Mouse (Mus musculus) gastrocnemius, postnatal 36 days (tissue): Measurements from ENCODE around the gene Nectin3. TPM values are rescaled to one million over a fixed set of nuclear protein-coding genes. Genes with fewer than 3 reads are reported as not detected.

Source experiments
- DNase-seq, 2 experiments: peaks; one replicate each; pipeline ENCODE4 v3.0.0; 2022
- intact Hi-C: fragments of 180-260 bp; cut with DNase I; formaldehyde crosslinking; loops from one replicate; pipeline ENCODE4 v1.15.1; 2025
- long read RNA-seq, 2 experiments: library from polyadenylated mRNA; stranded (forward); transcript quantifications; one replicate each; pipeline ENCODE4 v2.0.0; 2021
- total RNA-seq, 2 experiments: library from RNA; stranded (reverse); gene quantifications; 2 replicates each; pipeline ENCODE4 v1.2.3; 2021

The Nectin3 gene
- 1 to 10 TPM; 2.8 to 4.1 TPM for total RNA-seq
- long read RNA-seq, experiment 1, partial matches to known transcripts: 1 of 6 reads
- long read RNA-seq, experiment 1, other reads (novel, unspliced or antisense): 4 of 6 reads
- long read RNA-seq, experiment 2, partial matches to known transcripts: 0 of 5 reads
- long read RNA-seq, experiment 2, other reads (novel, unspliced or antisense): 1 of 5 reads

DNA sequence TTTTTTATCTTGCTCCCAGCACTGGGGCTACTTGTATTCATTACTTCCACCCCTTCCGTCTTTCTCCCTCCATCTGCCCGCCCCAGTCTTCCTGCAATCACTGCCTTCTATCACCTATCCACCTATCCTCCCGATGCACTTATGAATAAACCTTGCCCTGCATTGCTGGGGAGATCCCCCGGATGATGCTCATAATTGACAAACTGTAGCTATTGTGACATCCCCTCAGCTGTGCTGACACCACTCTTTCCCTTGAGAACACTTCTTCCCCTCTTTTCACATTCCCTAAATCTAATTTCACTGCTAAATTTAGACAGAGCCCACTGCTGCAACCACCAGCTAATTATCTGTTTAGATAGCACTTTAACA lies at the start of gene Nectin3:
Nectin3 (minus strand) TSS at position 105 of the 369 bp plus-strand sequence.
- no peak for DNase-seq
- intact Hi-C loops: no loop called here

DNA sequence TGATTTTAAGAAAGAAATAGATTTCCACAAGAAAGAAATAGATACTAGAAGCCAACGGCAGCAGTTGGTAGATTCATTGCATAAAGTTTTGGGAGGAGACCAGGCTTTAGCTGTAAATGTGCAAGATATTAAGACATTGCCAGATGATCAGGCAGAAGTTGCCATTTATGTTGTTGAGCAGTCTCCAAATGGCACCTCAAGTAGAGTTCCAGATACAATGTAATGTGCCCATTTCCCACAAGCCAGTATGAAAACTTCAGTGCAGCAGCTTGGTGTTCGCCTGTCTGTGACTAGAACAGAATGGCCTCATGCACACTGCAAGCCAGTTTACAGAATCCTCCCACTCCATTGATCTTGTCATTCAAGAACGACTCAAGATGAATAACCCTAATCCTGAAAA lies 39.8 kb upstream of the Nectin3 start:
- intact Hi-C loops: no loop called here

DNA sequence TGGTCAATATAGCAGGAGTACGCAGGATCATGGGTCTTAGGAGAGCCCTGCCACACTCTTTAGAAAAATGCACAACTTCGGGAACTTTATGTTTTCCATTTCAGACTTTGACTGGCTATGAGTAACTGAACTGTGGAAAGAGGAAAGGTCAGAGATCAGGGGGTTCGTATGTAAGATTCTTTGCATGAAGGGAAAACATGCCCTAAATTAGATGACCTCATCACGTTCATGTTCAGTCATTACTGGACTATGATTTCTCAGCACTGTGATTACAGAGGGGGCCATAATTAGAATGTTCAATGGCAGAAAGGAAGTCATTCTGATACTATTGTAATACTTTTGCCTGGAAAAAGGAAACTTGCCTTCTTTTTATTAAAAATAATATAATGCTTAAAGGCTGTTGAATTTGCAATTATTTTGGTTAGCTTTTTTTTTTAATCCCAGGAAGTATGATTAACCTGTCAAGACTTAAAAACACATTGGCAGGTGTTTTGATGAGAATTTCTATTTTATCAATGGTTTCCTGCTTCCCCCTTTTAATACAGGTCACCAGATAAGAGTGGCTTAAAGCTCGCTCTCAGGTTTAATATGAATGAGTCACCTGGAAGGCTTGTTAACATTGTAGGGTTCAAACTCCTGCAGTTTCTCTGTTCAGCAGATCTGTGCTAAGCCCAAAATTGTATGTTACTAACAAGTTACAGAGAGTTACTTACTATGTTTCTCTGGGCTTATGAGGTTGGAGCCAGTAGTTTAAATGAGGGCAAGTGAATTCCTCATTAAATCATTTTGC lies 34.3 kb upstream of the Nectin3 start:
- no peak for DNase-seq
- intact Hi-C loops: no loop called here

More for the DNA sequence above, 39.8 kb upstream of the Nectin3 start:
- no peak for DNase-seq

DNA sequence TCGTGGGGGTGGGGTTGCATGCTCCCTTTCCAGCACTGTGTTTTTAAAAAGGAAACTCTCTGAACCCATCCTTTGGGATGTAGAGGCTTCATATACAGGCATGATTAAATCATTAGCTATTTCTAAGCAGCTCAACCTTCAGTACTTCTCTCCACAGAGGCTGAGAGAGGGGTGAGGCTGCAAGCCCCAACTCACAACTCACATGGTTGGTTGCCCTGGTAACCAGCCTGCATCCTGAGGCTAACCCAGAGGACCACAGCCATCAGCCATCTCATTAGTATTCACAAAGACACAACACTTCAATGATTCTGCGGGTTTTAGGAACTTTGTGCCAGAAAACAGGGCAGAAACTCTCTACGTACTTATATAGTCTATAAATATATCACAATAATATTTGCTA lies 32.7 kb upstream of the Nectin3 start:
- intact Hi-C loops: no loop called here

DNA sequence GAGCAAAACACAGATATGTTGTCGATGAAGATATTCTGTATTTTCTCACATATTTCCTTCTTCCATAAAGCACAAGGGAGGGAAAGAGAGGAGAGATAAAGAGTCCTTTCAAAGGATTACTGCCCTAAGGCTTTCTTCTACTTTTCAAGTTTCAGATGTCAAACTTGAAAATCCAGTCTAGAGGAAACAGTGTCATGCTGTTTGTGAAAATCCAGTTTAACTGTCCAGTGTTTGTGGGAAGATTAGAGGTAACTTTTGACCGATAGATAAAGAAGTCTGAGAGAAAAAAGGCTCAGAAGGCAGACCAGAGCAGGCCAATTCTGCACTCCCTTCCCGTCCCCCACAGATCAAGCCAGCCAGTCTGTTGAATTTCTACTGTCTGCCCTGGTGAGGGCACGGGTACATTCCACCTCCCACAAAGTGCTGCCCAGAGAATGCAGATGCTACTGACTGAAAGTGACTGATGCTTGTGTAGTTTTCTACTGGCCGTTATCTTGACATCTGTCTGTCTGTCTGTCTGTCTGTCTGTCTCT lies 22.6 kb upstream of the Nectin3 start:
- intact Hi-C loops: no loop called here
- no peak for DNase-seq

More for the DNA sequence above, 32.7 kb upstream of the Nectin3 start:
- DNase-seq: no peak

DNA sequence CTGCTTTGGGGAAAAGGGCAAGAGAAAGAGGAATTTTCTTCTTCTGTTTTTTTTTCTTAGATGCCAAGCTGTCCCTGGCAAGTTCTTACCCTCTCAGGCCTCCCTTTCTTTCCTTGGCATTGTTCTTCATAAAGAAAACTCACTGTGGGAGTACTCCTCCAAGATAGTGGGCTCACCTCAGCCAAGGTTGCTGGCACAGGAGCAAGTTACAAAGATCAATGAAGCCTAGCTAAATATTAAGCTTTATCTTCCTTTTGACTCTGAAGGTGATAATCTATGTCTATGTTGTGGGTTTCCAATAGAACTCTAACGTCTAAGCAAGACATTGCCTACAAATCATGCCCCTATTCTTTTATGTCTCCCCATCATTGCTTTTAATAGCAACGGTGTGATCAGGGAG lies 21.3 kb upstream of the Nectin3 start:
- DNase-seq: no peak
- intact Hi-C loops: no loop called here

DNA sequence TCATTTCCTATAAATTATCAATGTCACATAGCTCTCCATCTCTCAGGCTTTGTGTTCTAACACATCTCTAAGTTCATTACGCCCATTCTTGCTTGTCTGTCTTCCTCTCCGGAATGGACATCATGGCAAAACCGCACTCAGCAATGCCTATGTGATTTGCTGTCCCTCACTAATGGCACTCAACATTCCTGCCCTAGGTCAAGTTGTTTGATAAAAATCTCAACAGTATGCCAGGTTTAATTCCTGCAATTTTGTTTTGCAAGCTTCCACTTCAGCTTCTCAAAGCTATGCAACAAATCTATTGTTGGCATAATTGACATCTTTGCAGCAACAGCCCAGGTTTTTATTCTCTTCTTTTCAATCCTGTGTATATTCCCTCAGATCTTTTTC lies 9.6 kb upstream of the Nectin3 start:
- intact Hi-C loops: no loop called here
- no peak for DNase-seq

DNA sequence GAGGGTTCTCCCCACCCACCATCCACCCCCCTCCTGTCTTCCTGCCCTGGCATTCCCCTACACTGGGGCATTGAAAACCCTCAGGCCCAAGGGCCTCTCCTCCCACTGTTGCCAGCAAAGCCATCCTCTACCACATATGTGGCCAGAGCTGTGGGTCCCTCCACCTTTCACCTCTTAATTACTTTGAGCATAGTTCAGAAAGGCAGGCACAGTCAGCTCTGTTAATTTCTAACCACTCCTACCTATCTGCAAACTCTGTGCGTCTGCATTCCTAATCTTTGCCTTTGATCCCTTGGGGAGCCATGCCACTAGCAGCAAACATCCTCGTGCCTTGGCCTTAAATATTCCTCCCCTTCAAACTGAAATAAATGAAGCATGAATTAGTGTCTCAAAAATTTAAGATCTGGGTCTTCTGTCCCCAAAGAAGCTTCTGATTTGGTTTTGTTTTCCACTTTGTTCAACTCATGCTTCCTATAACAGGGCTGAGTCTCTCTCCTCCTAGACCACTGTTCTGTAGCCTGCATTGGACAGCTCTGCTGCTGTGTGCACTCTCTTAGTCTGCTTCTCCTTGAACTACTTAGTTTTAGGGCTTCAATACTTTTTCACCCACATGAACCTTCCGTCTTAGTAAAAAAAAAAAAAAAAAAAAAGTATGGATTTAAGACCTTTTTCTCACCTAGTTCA lies 9.1 kb upstream of the Nectin3 start:
- intact Hi-C loops: no loop called here

DNA sequence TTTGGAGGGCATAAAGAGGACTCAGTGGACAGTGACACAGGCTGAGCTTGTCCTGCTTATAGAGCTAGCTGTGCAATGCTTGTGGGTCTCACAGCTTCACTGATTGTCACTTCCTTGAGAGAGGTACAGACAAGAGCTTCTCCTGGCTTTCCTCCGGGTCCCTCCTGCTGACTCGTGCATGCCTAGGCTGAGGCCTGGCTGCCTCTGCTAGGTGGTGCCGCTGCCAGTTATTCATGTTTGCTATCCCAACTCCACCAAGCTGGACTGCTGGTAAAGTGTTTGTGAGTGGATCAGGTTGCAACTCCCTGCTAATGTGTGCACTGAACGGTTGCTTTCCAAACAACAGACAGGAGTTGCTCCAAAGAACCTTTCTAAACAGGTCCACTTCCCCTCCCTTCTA lies 5.7 kb upstream of the Nectin3 start:
- intact Hi-C loops: no loop called here
- no peak for DNase-seq

More for the DNA sequence above, 9.1 kb upstream of the Nectin3 start:
- no peak for DNase-seq

DNA sequence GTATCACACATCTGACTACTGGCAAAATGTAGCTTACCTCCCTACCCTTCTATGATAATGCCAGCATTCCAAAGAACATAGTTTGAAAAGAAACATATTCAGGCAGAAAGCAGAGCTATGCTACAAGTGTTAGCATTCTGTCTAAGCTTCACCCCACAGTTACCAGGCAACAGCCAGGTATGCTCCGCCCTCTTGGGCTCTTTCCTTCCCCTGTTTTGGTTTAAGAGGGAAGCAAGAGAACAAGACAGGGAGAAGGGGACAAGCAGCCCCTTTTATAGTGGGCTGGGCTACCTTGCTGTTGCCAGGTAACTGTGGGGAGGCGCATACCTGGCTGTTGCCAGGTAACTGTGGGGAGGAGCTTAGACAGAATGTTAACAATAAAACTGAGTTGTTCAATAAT lies 4.0 kb upstream of the Nectin3 start:
- intact Hi-C loops: no loop called here
- DNase-seq: no peak

DNA sequence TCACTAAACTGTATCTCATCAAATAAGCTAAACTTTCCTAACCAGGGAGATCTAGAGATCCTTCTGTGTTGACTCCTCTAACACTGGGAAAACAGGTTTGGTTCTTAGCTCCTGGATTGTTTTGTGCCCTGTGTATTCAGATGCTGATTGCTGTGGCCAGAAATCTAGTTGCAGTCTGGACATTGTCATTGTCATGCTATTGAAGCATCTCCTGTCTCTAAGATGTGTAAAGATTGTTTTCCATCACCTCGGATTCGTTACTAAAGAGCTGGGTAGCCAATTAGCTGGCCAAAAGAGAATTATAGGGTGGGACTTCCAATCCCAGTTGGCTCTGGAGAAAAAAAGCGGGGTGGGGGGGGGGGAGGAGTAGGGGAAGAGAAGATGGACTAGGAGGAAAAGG lies 2.4 kb upstream of the Nectin3 start:
- DNase-seq: no peak

DNA sequence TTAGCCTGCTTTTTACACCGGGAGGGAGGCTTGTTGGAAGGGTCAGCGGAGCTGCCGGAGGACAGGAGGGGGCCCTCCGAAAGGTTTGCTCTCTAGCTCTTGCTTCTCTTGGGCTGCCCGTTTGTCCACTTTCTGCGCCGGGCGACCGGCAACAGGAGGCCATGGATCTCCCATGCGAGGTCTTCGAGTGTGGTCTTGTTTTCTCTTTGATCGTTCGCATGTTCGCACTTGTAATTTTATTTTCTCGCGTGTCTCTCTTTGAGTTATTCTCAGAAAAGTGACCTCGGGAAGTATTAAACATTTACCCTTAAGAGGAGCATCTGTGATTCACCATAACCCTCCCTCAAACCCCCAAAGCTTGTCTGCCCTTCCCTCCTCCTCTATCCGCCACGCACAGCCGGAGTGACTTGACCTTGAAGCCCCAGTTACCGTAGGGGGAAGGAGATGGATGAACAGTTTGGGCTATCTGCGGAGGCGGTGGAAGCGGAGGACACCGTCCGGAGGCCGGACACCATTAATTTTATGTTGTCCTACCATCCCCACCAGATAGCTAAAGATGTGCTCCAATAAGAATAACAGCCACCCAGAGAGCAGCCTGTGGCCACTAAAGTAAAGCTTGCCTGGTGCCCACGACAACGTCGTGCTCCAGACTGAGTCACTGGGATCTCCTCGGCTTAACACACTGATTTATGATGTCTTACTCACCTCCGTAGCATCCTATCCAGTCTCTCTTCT lies 472 bp downstream of the Nectin3 start:
- no peak for DNase-seq
- intact Hi-C loops: no loop called here

More for the DNA sequence above, 2.4 kb upstream of the Nectin3 start:
- intact Hi-C loops: no loop called here

DNA sequence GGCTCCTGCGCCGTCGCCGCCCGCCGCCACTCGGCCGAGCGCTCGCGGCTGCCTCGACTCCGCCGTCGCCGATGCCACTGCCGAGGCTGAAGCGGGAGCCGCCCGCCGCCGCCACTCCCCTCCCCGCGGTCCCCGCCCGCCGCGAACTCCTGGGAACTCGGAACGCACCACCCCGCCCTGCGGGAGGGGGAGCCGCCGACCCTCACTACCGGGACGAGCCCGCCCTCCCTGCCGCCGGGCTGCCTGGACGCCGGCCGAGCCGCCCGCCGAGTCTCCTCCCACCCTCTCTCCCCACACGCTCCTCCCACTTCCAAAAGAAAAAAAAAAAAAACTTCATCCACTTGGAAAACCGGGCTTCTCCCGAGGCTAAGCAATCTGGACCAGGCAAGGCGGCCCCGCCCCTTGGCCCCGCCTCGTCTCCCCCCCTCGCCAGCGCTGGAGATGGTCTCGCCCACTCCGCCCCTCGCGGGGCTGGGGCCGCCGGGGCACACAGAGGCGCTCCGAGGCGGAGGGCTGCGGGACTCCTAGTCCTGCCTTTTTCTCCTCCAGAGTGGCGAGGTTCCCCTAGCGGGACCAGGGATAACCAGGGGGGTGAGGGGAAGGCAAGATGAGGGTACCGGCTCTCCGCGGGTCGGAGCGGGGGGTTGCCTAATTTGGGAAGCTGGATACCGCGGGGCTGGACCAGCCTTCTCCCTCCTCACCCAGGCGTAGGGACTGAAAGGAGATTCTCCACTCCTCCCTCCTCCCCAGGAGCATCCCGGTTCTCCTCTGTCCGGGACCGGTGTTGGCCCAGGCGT lies 1.2 kb downstream of the Nectin3 start:
- intact Hi-C loops: no loop called here
- peak; percentile 84 to 90 for DNase-seq

DNA sequence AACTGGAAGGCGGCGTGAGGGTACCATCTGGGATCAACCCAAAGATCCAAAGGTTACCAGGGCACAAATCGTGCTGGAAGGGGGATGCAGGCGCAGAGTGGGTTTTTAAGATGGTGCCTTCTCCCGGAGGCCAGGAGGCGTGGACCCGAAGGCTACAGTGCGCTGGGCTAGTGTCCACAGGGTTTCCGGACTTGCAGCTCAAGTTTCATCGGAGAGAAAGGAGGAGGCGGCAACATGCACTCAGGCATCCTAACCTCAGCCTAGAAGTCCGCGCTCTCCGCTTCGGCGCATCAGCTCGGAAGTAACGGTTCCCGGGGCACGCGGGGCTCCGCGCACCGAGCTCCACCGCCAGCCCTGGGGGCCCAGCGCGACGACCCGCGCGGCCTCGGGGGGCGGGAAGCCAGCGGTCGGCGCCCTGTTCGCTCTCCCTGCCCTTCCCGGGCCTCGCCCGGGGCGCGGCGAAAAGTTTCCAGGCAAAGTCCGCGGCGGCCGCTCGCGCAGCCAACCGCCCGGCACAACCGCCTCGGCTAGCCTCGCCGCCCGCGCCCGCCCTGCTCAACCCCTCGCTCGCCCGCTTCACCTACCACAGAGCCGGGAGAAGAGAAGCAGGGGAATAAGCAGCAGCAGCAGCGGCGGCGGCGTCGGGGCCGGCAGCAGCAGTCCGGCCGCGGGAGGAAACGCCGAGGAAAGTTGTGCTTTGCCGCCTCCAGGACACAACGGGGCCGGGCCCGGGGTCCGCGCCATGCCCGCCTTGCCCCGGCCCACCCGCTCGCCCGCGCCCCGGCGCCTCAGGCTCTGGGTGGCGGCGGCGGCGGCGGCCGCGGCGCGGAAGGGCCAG lies 2.1 kb downstream of the Nectin3 start:
- intact Hi-C loops: no loop called here
- DNase-seq: peak; percentile 50 to 53

DNA sequence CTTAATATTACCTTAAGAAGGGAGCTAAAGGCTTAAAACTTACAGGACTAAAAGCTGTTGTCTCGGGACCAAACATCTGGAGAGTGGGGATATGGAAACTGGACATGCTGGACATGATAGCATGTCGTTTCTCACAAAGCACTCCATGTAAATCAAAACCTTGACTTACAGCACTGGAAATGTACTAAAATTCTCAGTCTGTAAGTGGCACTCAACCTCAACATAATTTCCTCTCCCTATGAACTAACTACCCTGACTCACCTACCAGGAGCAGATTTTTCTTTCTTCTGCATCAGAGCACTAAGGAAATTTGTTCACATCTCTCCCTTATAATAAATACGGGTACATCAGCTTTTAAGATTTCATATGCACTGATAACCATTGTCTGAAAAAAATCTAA lies 3.1 kb downstream of the Nectin3 start:
- intact Hi-C loops: no loop called here

DNA sequence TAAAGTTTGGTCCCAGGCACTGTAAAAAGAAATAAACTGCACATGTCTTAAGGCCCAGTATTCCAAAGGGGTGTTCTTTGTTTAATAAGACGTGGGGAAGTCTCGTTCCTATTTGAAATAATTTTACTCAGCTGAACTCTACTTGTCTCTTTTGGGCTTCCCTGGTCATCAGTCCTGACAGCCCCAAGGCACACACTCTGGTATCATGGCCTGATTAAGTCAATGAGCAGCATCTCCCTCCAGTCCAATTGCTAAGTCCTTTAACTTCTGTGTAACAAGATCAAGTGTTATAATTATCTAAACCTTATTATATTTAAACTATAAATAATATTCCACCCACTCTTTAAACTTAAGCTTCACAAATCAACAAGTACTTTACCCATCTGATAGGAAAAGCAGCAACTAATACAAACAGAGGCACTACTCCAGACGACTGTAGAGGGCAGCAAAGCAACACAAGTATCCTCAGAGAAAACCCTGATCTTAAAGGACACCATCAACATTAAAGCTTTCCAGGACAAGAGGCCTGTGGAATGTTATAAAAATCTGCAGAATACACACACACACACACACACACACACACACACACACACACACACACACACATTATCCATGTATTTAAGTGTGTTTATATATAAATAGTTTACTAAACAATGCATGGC lies 10.8 kb downstream of the Nectin3 start:
- no peak for DNase-seq

More for the DNA sequence above, 3.1 kb downstream of the Nectin3 start:
- DNase-seq: no peak

DNA sequence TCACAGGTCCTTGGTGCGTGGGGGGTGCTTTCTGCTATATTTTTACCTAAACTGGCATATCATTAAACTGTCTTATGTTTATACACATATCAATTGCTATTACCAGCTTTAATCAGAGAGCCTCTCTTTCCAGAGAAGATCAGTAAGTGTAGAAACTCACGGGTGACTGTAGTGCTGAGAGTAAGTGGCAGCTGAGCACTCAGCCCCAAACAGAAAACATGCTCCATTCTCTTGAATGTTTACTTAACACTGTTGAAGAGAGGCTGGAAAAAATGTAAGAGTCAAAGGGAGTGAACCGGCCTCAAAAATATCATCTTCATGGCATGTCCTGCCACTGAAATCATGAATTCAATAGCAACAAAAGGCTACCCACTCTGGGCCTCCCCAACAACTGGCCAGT lies 21.0 kb downstream of the Nectin3 start:
- no peak for DNase-seq
- intact Hi-C loops: no loop called here

More for the DNA sequence above, 10.8 kb downstream of the Nectin3 start:
- intact Hi-C loops: no loop called here

DNA sequence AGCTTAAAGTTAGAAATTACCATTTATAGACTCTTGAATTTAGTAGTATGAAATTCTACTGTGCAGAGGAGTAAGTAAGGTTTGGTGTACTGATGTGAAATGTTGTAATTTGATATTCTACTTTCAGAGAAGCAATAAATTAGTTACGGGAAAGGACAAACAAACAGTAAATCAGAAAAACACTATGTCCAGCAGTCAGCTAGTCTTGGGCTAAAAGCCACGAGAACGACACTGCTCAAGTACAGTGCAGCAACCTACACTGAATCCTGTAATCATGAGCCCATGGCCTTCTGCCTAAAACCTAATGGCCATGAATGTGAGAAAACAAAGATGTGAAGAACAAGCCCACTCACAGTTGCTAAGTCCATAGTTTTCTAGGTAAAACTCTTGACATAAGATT lies 46.9 kb downstream of the Nectin3 start:
- DNase-seq: no peak
- intact Hi-C loops: no loop called here
